Mouse (Mus musculus) frontal cortex, adult 2 months (tissue): ENCODE data around the gene Gm2696. TPM values are rescaled to one million over a fixed set of nuclear protein-coding genes. Genes with fewer than 3 reads are reported as not detected.
A peak's percentile ranks its signal among the peaks of the same experiment; 100 is the strongest.
"Not testable (repeated sequence)": the region's sequence is repeated elsewhere in the genome, so short reads cannot be mapped to it uniquely, and the experiment has no call there.

ENCODE experiments used
- DNase-seq, 2 experiments: peaks; one replicate each; pipeline ENCODE4 v3.0.0; 2022; ENCODE audit warnings: low spot score in 1 of 2; ENCODE audit errors: extremely low spot score in 1 of 2
- polyA plus RNA-seq: library from polyadenylated mRNA; depleted of rRNA; stranded (reverse); fragments of >200 nt; gene quantifications from 2 replicates; pipeline ENCODE4 v1.2.3, GENCODE M21; 2012; rRNA removed

The Gm2696 gene
- not detected in 2 replicates for polyA plus RNA-seq

DNA sequence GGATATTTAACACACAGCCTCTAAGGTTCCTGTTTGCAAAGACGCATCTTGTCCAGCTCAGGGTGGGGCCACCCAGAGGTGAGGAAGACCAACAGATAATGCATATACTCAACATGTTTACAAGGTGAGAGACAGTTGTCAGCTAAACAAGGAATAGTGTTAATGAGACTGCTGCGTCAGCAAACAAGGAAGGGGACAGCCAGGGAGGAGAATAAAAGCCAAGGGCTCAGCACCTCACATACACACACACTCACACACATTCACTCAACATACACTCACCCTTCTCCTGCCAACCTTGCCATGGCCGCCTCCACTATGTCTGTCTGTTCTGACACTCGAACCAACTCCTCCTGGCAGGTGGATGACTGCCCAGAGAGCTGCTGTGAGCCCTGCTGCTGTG lies at the start of gene Gm2696:
Gm2696 (plus strand) TSS at position 301 of the 400 bp plus-strand sequence.
- DNase-seq: no peak

DNA sequence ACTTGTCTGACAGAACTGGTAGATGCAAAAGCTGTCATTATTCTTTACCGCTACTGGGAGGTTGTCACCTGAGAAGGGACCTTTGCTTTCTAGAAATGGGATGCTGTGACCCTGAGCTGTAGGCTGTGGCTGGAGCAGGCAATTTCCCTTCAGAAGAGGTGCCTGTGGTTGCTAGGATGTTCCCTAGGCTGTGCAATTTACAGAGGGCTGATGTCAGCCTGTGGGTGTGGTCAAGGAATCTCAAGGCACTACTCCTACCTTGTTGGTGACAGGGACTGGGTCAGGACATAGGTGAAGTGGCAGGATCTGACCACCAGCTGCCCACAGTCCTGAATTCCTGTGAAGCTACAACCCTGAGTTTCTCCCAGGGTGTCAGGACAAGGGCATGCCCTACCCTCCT lies 44.8 kb upstream of the Gm2696 start:
- DNase-seq: no peak

DNA sequence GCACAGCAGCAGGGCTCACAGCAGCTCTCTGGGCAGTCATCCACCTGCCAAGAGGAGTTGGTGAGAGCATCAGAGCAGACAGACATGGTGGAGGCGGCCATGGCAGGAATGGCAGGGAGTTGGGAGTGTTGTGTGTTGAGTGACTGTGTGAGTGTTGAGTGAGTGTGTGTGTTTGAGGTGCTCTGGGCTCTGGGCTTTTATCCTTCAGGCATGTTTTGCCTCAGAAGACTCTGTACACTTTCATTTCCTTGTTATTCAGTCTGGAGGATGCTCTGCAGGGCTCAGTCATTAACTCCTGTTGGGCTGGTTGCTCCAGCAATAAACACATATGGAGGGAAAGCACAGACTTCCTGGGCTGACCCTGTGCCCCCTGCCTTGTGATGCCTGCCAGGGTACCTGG lies 43.3 kb upstream of the Gm2696 start, which contains the start of gene Gm3238:
Gm3238 (minus strand) TSS at position 101 of the 400 bp plus-strand sequence.
- DNase-seq: not testable (repeated sequence)

GRCm38 (mm10) chr10:77772142-77772541 lies 42.3 kb upstream of the Gm2696 start:
- DNase-seq: not testable (repeated sequence)

- not testable (repeated sequence) for DNase-seq
Measured at GRCm38 (mm10) chr10:77776844-77777243, 37.6 kb upstream of the Gm2696 start, which contains the start of gene Gm7138. TSS of gene Gm7138 (minus strand) at chr10:77776944.

- not testable (repeated sequence) for DNase-seq
Measured at GRCm38 (mm10) chr10:77782442-77782841, 32.0 kb upstream of the Gm2696 start, which contains the start of gene Gm3250. TSS of gene Gm3250 (minus strand) at chr10:77782542.

DNA sequence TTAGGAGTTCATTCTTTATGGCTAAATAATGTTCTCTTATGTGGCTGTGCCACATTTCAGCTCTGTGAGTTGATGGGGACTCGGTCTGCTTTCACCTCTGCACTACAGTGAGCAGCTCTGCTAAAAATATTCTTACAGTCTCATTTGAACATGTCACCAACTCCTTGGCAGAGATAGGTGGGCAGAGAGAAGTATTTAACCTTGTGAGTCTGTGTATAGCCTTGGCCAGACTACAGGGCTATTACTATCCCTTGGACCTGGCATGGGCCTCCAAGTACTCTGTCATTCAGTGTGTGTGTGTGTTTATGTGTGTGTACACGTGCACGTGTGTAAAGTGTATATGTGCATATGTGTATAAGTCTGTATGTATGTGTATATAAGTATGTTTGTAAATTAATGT lies 31.1 kb upstream of the Gm2696 start:
- not testable (repeated sequence) for DNase-seq

GRCm38 (mm10) chr10:77787876-77788275 lies 26.6 kb upstream of the Gm2696 start, which contains the start of gene Gm7137:
TSS of gene Gm7137 (minus strand) at chr10:77788200.
- not testable (repeated sequence) for DNase-seq

DNA sequence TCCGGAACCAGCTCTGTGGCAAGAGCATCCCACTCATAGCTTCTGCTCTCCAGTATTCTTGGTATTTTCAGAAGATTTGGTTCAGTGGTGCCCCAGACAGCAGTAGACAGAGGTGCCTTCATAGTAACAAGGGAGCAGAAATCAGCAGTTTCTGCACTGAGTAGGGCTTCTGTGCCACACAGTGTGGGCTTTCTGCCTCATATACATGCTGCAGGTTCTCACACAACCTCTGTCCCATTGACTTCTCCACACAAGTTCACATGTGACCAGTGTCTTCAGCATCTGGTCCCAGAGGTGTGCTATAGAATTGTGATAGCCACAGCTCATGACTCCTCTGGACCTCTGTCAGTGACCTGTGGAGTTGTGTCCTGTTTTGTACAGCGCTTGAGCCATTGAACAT lies 25.9 kb upstream of the Gm2696 start:
- no peak for DNase-seq

- no peak for DNase-seq
Measured at GRCm38 (mm10) chr10:77794976-77795375, 19.5 kb upstream of the Gm2696 start, which contains the start of gene Gm9639. TSS of gene Gm9639 (minus strand) at chr10:77795076.

DNA sequence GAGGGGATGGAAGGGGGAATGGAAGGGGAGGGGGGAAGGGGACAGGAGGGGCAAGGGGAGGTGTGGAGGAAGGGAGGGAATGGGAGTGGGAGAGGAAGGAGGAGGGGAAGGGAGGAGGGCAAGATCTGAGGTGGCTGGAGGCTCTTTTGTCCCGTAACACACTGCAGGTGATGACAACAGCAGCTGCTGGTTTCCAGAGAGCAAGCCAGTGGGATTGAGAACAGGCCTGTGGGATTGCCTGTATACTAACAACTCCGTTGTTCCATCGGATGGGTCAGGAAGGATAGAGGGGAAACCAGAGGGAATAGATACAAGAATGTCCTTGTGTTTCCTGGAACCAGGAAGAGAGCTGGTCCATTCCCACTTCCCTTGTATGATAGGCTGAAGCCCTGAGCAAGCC lies 16.8 kb upstream of the Gm2696 start:
- no peak for DNase-seq

- not testable (repeated sequence) for DNase-seq
Measured at GRCm38 (mm10) chr10:77798164-77798920, 16.1 kb upstream of the Gm2696 start.

DNA sequence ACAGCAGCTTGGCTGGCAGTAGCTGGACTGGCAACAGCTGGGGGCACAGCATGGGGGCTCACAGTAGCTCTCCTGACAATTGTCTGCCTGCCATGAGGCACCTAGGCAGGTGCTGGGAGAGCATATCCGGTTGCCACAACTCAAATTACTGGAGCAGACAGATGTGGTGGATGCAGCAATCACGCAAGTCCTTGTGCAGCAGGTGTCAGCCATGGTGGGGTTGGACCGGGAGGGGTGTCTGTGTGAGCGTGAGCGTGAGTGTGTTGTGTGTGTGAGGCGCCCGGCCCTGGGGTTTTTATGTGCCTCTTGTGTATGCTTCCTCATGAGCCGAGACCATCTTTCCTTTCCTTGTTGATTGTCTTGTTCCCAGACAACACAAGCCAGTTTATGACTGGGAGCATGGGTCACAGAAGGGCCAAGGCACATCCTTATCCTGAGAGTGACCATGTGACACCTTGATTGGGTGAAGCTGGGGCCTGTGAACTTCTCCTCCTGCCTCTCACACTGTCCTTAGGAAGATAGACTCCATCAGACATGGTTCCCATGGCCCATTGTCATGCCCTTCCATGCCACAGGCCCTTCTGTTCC lies 15.5 kb upstream of the Gm2696 start, which contains the start of gene Gm19668:
Gm19668 (minus strand) TSS at position 213 of the 588 bp plus-strand sequence.
- no peak for DNase-seq

DNA sequence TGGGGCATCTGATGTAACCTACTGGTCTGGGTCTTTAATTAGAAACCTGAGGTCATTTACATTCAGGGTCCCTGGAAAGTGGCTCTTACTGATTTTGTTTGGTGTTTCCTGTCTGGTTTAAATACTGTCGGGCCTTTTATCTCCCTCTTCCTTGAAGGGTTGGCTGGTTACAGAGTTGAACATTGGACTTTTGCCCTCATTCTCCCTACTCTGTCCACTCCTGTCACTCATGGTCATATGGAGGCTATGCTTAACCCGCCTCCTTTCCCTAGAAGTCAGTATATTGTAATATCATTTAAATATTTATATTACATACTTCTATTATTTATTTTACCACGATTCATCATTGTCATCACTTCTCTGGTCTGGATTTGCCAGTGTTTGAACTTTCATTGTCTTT lies 10.4 kb upstream of the Gm2696 start:
- no peak for DNase-seq

- no peak for DNase-seq
Measured at GRCm38 (mm10) chr10:77811743-77812142, 2.7 kb upstream of the Gm2696 start, which contains the start of gene Gm9507. TSS of gene Gm9507 (minus strand) at chr10:77811843.

DNA sequence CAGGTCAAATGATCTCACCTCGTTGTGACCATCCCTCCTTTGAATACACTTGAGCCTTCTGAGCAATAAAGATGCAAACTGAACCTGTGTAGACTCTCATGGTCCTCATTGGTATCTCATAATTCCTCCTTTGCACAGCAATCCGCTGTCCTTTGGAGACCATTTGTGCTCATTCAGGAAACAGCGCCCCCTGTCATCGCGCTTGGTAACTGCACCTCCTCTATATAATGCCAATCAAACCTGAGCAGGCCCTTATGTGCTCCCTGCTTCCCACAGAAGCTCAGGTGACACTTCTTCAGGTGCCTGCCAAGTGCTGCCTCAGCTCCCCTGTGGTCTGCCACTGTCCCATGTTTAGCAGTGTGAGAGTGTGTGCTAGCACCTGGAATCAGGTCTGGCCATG lies 1.0 kb downstream of the Gm2696 start:
- DNase-seq: peak in 1 of 2 experiments; percentile 28

- DNase-seq: no peak
Measured at GRCm38 (mm10) chr10:77818523-77818922, 4.0 kb downstream of the Gm2696 start.

GRCm38 (mm10) chr10:77819203-77819602 lies 4.7 kb downstream of the Gm2696 start:
- no peak for DNase-seq

- no peak for DNase-seq
Measured at GRCm38 (mm10) chr10:77826951-77827350, 12.5 kb downstream of the Gm2696 start, which contains the start of gene Krtap10-4. TSS of gene Krtap10-4 (minus strand) at chr10:77827095.

GRCm38 (mm10) chr10:77835647-77836046 lies 21.2 kb downstream of the Gm2696 start, which contains the start of gene Krtap10-10:
TSS of gene Krtap10-10 (plus strand) at chr10:77835947.
- DNase-seq: peak in 1 of 2 experiments; percentile 18

DNA sequence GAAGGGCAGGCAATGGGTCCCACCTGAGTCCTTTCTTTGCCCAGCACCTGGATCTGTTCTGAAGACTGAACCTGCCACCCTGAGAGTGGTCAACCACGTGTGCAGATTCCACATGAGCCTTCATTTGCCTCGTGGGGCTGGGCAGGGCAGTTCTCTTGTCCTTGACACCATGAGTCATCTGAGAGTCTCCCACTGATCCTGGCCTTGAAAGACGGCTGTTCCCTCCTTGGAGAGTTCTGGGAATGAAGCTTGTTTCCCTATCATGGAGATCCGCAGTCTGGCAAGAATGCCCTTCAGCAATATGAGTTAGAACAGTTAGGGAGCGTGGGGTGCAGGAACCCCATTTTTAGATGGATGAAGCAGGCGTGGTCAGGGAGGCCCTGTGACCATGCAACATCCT lies 24.5 kb downstream of the Gm2696 start:
- DNase-seq: no peak
